Mouse (Mus musculus) thymus, adult 2 months (tissue): Measurements from ENCODE around the gene Zfp697.
"Not testable (repeated sequence)": the region's sequence is repeated elsewhere in the genome, so short reads cannot be mapped to it uniquely, and the experiment has no call there.

ENCODE experiments used
- CTCF ChIP-seq: fragments of 200-500 bp; IDR thresholded peaks from 2 replicates; pipeline ENCODE4 v1.5.1; 2012; ENCODE audit warnings: mild to moderate bottlenecking, control low read depth, low read length, moderate library complexity, borderline replicate concordance; ENCODE audit not compliant: control insufficient read depth, poor library complexity, insufficient read depth; ENCODE audit errors: extremely low read depth
- POLR2A ChIP-seq: fragments of 200-500 bp; IDR thresholded peaks from 2 replicates; pipeline ENCODE4 v1.6.1; 2012; ENCODE audit warnings: mild to moderate bottlenecking, low read length, control low read depth, moderate library complexity; ENCODE audit not compliant: control insufficient read depth, poor library complexity, insufficient read depth; ENCODE audit errors: extremely low read depth

DNA sequence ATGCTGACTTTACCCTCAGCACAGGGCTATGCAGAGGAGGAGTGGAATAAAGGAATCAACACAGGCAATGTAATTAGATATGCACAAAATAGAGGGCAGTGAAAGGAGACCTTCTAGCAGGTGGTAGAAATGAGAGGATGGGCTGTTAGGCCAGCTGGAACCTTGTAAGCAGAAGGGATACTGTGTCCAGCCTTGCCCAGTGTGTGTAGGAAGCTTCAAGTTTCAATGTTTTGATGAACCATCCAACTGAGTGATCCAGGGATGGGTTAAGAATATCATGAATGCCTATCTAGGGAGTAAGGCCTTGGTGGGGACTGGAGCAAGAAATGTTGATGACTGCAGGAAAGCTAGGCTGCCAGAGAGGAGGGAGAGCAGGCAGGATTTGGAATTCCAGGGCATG is 112.8 kb downstream of the Zfp697 start:
- not testable (repeated sequence) for TF ChIP-seq POLR2A, CTCF
